Mouse (Mus musculus) heart, embryonic 14.5 days (tissue): Measurements from ENCODE around the gene Tcf7l1. TPM values are rescaled to one million over a fixed set of nuclear protein-coding genes. Genes with fewer than 3 reads are reported as not detected.

Experiments used
- ATAC-seq: fragments of 200-750 bp; cut with Nextera tagmentation; 2 replicates; pipeline ENCODE4 v1.8.0; 2017; ENCODE audit warnings: low read depth, moderate TSS enrichment; ENCODE audit not compliant: insufficient number of reproducible peaks, insufficient read depth, low FRiP score
- H3K27ac ChIP-seq, 2 experiments: fragments of 200-500 bp in 1 of 2; fragments of 300-500 bp in 1 of 2; sonication (generic) in 1 of 2; replicated peaks in 1 of 2; 2 replicates each; pipeline ENCODE4 v1.5.1; 2012 to 2014; ENCODE audit warnings: low read depth in 2 of 2, low read length in 2 of 2, control low read depth in 1 of 2, mild to moderate bottlenecking in 1 of 2, mixed read lengths in 1 of 2; ENCODE audit not compliant: control insufficient read depth in 1 of 2, insufficient read depth in 1 of 2
- H3K27me3 ChIP-seq: fragments of 300-500 bp; sonication (generic); 2 replicates; pipeline ENCODE4 v1.6.1; 2014; ENCODE audit warnings: mild to moderate bottlenecking, low read length, control low read depth; ENCODE audit not compliant: control insufficient read depth, insufficient read depth
- H3K36me3 ChIP-seq: fragments of 300-500 bp; sonication (generic); 2 replicates; pipeline ENCODE4 v1.6.1; 2014; ENCODE audit warnings: mild to moderate bottlenecking, control low read depth, low read length, mixed read lengths; ENCODE audit not compliant: control insufficient read depth, insufficient read depth
- H3K4me1 ChIP-seq, 2 experiments: fragments of 200-500 bp in 1 of 2; fragments of 300-500 bp in 1 of 2; sonication (generic) in 1 of 2; 2 replicates each; pipeline ENCODE4 v1.6.1; 2012 to 2014; ENCODE audit warnings: low read length in 2 of 2, control low read depth in 1 of 2, mixed read lengths in 1 of 2; ENCODE audit not compliant: control insufficient read depth in 2 of 2, insufficient read depth in 2 of 2
- H3K4me2 ChIP-seq: fragments of 300-500 bp; sonication (generic); 2 replicates; pipeline ENCODE4 v1.6.1; 2014; ENCODE audit warnings: mild to moderate bottlenecking, low read length
- H3K4me3 ChIP-seq, 2 experiments: fragments of 200-500 bp in 1 of 2; fragments of 300-500 bp in 1 of 2; sonication (generic) in 1 of 2; 2 replicates each; pipeline ENCODE4 v1.5.1; 2012 to 2014; ENCODE audit warnings: low read length in 2 of 2, mild to moderate bottlenecking in 2 of 2, control low read depth in 1 of 2, low read depth in 1 of 2, moderate library complexity in 1 of 2; ENCODE audit not compliant: control insufficient read depth in 1 of 2, insufficient read depth in 1 of 2
- H3K9ac ChIP-seq: fragments of 300-500 bp; sonication (generic); 2 replicates; pipeline ENCODE4 v1.6.1; 2014; ENCODE audit warnings: mild to moderate bottlenecking, low read length
- H3K9me3 ChIP-seq: fragments of 300-500 bp; sonication (generic); 2 replicates; pipeline ENCODE4 v1.6.1; 2016; ENCODE audit warnings: low read length, control low read depth; ENCODE audit not compliant: control insufficient read depth
- WGBS: fragments of 180-500 bp; shearing (Covaris S2); extraction: QIAGEN DNeasy Blood & Tissue Kit; methylation state at CpG from one replicate; pipeline ENCODE4 v1.1.7; 2014; 5-methylcytosine and 5-hydroxymethylcytosine counted together
- polyA plus RNA-seq: library from polyadenylated mRNA; unstranded; fragments of >200 nt; fragmentation: Nextera tagmentation; extraction: Ambion mirVana; gene quantifications from 2 replicates; pipeline ENCODE4 v1.2.1, GENCODE M21; 2014

Gene Tcf7l1
- polyA plus RNA-seq, 1 experiment from 2014 or later = 17.4 TPM

DNA sequence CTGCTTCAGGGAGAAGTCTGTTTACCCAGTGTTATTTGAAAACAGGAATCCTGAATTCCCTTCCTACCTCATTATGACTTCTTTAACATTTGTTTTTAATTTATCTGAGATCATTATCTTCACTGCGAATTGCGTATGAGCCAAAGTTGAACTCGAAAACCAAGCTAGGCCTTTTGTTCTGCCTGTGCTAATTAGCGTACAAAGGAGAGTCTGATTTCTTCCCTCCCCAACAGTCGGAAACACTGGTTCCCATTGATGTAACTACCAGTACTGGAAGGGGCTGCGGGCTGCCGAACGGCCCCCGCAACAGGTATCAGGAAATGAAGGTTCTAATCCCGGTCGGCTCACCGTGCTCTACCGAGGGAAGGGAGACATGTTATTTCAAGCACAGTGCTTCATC lies 19.7 kb downstream of the Tcf7l1 start:
- no peak for ATAC-seq
- H3K4me1 ChIP-seq = peaks cover 5 to 11% of the 10 kb centered on the region in 2 experiments; a peak in 3 of 4 replicates
- H3K9me3 ChIP-seq = no peaks in the 10 kb centered on the region
- 72% methylated on average over 13 of the region's 13 CpGs for WGBS
- 0 out of 2 replicates have a peak, but pooled peaks cover 2% of the 10 kb centered on the region for H3K36me3 ChIP-seq
- H3K4me2 ChIP-seq = no peak overlapping the region
- no peak overlapping the region for H3K9ac ChIP-seq
- peak overlapping the region in 1 of 2 experiments; percentile 35; a peak in 1 of 4 replicates for H3K27ac ChIP-seq
- no peak overlapping the region for H3K4me3 ChIP-seq
- H3K27me3 ChIP-seq = no peaks in the 10 kb centered on the region

DNA sequence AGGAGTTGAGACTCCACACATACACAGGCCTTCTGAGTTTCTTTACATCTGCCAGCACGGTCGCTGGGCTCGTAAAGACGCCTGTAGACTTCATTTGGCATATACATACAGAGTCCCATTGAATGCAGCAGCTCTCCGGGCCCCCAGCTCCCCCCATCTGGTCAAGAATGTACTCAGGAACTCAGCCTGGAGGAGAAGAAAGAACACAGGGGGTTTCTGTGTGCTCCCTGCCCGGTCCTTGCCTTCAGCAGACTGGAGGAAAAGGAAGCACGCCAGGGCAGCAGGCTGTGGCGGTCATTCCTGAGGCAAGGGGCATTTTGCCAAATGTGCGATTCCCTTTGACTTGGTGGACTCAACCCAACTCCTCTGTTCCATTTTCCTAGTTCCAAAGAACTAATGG lies 20.2 kb downstream of the Tcf7l1 start:
- Histone ChIP-seq H3K36me3 (0 out of 2 replicates have a peak, but pooled peaks cover 2% of the 10 kb centered on the region), H3K4me1 (peaks cover 5 to 11% of the 10 kb centered on the region in 2 experiments; a peak in 3 of 4 replicates), H3K4me3 (no peak overlapping the region), H3K9ac (no peak overlapping the region), H3K27me3 (no peaks in the 10 kb centered on the region), H3K4me2 (no peak overlapping the region), H3K27ac (peak overlapping the region in 1 of 2 experiments; percentile 35; a peak in 2 of 4 replicates), H3K9me3 (no peaks in the 10 kb centered on the region)
- no peak for ATAC-seq
- WGBS = 64% methylated on average over 9 of the region's 9 CpGs

DNA sequence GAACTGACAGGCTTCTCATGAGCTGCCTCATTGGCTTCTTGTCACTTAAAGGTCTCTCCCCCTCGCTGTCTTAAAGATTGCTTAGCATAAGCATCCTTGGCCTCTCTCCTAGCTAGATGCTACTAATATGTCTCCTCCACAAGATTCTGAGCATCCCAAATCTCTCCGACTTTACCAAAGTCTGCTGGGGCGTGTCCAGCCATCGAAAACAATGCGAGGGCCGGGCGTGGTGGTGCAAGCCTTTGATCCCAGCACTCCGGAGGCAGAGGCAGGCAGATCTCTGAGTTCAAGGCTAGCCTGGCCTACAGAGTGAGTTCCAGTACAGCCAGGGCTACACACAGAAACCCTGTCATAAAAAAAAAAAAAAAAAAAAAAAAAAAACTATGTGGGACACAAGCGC lies 21.0 kb downstream of the Tcf7l1 start:
- Histone ChIP-seq H3K27ac (no peak overlapping the region), H3K4me1 (peaks cover 5 to 11% of the 10 kb centered on the region in 2 experiments; a peak in 3 of 4 replicates), H3K9me3 (no peaks in the 10 kb centered on the region), H3K4me2 (no peak overlapping the region), H3K9ac (no peak overlapping the region), H3K4me3 (no peak overlapping the region), H3K27me3 (no peaks in the 10 kb centered on the region), H3K36me3 (0 out of 2 replicates have a peak, but pooled peaks cover 2% of the 10 kb centered on the region)
- 87% methylated on average over 9 of the region's 9 CpGs for WGBS
- ATAC-seq = no peak

DNA sequence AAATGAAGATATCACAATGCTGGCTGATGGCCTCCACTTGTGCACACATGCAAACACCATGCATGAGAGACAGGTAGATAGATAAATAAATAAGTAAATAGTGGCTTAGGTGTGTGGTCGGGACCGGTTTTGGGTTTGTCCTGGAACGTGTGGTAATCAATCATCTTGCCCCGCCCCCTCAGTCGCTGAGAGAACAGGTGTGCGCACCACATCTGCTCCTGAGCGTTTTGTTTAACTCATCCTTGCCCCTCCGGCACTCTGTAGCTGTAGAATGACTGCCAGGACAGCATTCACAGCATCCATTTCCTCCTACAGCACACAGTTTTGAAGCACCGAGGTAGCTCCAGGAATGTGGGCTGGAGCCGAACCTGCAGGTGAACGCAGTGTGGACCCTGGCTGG lies 25.4 kb downstream of the Tcf7l1 start:
- peaks cover 13 to 24% of the 10 kb centered on the region in 2 experiments for H3K4me1 ChIP-seq
- H3K4me2 ChIP-seq = no peak overlapping the region
- no peaks in the 10 kb centered on the region for H3K27me3 ChIP-seq
- no peak overlapping the region for H3K9ac ChIP-seq
- no peak for ATAC-seq
- 0 out of 2 replicates have a peak, but pooled peaks cover 2% of the 10 kb centered on the region for H3K36me3 ChIP-seq
- WGBS = 79% methylated on average over 11 of the region's 11 CpGs
- no peak overlapping the region for H3K4me3 ChIP-seq
- H3K9me3 ChIP-seq = no peaks in the 10 kb centered on the region
- H3K27ac ChIP-seq = no peak overlapping the region

DNA sequence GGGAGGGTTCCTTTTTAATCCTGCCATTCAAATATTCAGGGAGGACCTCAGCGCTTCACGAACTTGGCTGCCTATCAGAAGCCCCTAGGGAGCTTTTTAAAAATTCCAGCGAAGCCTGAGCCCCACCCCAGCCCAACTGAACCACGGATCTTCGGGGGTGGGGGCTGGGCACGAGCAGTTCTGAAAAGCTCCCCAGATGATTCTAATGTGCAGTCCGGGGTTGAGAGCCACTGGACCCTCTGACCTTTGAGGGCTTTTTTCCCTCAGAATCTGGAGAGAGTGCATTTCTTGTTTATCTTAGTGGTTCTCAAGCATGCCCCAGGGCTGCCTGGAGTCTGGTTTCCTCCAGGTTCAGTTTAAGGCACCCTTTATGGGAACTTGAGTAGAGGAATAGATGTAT lies 27.4 kb downstream of the Tcf7l1 start:
- WGBS = 30% methylated on average over 7 of the region's 7 CpGs
- Histone ChIP-seq H3K36me3 (no peaks in the 10 kb centered on the region), H3K4me2 (no peak overlapping the region), H3K9ac (no peak overlapping the region), H3K27me3 (no peaks in the 10 kb centered on the region), H3K27ac (no peak overlapping the region), H3K9me3 (no peaks in the 10 kb centered on the region), H3K4me1 (peaks cover 11 to 23% of the 10 kb centered on the region in 2 experiments), H3K4me3 (no peak overlapping the region)
- no peak for ATAC-seq

DNA sequence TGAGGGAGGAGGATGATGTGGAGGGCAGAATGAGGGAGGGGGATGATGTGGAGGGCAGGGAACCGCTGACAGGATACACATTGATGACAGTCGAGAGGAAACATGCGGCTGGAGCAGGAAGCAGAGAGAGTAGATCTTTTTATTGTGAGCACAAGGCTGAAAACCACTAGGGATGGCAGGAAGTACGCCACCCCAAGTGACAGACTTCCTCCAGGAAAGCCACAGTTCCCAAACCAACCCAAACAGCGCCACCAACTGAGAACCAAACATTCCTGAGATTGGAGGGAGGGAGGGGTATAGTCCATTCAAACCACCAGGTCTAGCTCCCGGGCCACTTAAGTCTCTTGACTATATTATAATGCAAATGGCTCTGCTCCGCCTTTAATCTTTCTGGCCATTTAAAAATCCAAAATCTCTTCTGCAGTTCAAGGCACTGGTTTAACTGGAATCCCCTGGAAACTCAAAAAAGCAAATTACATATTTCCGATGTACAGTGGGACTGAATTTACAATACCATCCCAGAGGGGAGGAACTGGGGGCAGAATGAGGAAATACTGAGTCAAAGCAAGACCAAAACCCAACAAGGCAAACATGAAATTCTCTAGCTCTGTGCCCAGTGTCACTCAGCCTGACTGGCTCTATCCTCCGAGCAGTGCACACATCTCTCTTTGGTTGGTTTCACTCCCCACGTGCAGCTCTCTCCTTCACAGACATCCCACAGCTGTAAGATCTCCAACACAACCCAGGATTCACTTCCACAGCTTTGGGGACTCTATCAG lies 30.6 kb downstream of the Tcf7l1 start:
- WGBS = 60% methylated on average over 10 of the region's 10 CpGs
- H3K36me3 ChIP-seq = no peaks in the 10 kb centered on the region
- no peaks in the 10 kb centered on the region for H3K9me3 ChIP-seq
- H3K9ac ChIP-seq = no peak overlapping the region
- H3K27ac ChIP-seq = no peak overlapping the region
- no peaks in the 10 kb centered on the region for H3K27me3 ChIP-seq
- no peak overlapping the region for H3K4me2 ChIP-seq
- no peak for ATAC-seq
- peaks cover 24 to 42% of the 10 kb centered on the region in 2 experiments for H3K4me1 ChIP-seq
- no peak overlapping the region for H3K4me3 ChIP-seq

DNA sequence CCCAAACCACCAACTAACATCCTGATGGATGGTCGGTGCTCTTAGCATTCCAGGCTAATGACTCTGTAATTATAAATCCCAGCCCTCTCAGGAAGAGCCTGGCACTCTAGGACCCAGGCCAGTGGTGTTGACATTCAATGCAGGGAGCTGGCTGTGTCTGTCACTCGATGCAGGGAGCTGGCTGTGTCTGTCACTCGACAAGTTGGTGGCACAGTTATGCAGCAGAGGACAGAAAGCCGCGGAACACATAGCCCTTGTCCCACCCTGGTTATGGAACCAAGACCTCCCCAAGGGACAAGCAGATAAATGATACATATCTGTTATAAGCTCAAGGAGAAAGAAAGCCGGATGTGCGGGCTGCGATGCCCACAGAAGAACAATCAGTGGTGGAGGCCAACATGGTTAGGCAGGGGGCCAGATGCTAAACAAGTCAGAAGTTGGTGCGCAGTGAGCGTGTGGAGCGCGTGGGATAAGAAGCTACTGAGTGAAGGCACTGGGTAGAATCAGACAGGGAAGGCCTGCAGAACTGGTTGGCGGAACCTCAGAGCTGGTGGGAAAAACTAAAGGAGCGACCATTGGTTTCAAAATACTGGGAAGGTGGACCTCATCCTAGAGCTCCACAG lies 33.7 kb downstream of the Tcf7l1 start:
- WGBS = 41% methylated on average over 14 of the region's 14 CpGs
- H3K4me3 ChIP-seq = no peak overlapping the region
- H3K27me3 ChIP-seq = no peaks in the 10 kb centered on the region
- H3K9me3 ChIP-seq = no peaks in the 10 kb centered on the region
- no peaks in the 10 kb centered on the region for H3K36me3 ChIP-seq
- no peak; the same call in 1 of the 2 replicates for ATAC-seq
- H3K4me2 ChIP-seq = peak overlapping the region; percentile 34; the same call in 1 of the 2 replicates
- H3K27ac ChIP-seq = no peak overlapping the region
- peaks cover 15 to 32% of the 10 kb centered on the region in 2 experiments for H3K4me1 ChIP-seq
- H3K9ac ChIP-seq = no peak overlapping the region
